Mouse (Mus musculus) mature B cell (primary cell): ENCODE measurements around the gene Znhit2.

ENCODE experiments used
- in situ Hi-C: fragments of 300-500 bp; cut with MboI; formaldehyde crosslinking; loops from 2 replicates; pipeline ENCODE4 v1.14.3; 2019

Znhit2 gene

DNA sequence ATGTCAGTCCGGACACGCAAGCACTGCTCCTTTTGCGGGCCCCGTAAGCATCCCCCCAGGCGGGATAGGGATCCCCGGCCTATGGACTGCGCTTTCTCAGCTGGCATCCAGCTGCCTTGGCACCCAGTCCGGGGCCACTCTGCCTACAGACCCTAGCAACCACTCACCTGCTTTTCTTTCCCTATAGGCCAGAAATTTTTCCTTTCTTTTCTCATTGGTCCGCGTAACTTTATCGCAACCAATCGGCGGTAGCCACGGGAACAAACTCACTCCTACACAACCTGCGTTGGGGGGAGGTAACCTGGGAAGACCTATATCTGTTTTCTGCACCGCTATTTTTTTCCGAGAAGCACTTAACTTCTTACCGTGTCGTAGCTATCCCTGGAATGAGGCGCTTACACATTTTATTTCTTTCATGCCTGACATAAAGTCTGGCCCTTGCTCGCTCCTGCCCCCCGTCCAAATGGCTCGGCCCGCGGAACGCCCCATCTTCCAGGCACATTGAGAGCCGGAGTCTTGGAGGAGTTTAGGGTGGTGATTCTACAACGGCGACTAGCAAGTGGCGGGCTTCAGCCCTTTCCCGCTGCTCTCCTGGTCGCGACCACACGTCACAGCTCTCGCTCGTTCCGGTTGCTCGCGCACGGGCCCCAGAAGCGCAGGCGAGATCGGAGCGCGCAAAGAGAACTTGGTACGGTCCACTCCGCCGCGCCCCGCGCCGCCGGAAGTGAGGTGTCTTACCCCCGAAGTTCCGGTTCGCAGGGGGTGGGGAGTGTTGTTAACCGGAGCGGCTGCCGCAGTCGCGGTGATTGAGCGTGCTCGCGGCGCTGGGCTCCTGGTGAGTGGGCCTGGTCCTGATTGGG, 14.5 kb upstream of the Znhit2 start, which contains the start of gene Syvn1:
Syvn1 (plus strand) TSS at position 283 of the 860 bp plus-strand sequence.
- in situ Hi-C loops = no loop called here

DNA sequence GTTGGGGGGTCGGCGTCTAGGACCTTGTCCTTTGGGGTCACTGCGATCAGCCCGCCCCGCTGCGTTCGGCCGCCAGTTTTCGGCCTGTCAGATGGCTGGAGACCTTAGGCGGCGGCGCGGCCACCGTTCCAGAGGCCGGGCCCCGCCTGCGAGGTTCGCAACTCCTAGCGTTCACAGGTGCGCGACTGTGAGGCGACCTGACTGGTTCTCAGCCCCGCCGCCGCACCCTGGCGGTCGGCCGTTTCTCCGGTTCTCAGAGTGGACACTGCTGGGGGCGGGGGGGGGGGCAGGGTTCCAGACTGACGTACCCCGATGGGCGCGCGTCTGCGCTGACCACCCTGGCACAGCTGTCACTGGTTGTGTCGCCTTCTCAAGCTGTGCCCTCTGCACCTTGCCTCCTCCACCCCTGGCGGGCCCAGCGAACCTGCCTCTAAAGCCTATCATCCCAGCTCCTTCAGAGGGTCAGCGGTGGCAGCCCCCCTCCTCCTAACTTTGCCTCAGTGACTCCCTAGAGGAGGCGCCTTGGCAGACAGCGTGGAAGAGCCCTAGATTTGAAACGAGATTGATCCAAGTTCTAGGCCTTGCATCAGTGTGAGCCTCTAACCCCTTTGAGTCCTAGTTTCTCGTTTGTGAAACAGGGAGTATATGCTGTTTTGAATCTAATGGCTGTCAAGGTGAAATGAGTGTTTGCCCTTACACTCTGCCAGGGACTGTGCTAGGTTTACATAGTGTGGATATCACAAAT, 13.7 kb upstream of the Znhit2 start:
- in situ Hi-C loops = no loop called here

DNA sequence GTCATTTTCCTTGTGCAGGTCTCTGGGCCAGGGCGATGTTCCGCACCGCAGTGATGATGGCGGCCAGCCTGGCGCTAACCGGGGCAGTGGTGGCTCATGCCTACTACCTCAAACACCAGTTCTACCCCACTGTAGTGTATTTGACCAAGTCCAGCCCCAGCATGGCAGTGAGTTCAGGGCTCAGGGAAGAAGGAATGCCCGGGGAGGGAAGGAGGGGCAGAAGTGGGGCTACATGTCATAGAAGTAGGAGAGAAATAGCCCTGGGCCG, 13.2 kb upstream of the Znhit2 start:
- in situ Hi-C loops = no loop called here

DNA sequence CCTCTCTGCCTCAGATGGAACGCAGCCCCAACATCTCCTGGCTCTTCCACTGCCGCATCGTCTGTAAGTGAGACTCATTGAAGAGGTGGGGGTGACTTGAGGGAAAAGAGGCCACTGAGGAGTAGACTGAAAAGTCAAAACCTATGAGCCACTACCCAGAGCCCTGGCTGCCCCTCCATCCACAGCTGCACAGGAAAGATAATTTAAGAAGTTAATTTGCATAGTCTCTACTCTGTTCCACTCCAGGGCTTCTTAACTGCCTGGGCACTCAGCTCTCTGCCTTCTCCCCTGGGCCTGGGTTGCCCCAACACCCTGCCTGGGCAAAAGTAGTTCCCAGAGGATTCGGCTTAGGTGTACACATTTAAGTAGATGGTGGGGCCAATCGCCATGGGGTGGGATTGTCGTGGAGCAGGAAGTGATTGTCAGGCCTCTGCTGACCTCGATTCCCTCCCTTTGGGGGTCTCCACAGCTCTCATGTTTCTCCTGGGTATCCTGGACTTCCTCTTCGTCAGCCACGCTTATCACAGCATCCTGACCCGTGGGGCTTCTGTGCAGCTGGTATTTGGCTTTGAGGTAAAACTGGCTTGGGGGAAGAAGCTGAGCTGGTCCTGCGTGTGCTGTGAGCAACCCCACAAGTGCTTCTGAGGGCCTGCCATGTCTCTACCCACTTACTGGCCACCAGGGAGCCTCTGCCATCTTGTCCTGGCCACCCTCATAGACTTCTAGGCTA, 12.1 kb upstream of the Znhit2 start:
- in situ Hi-C loops = no loop called here

DNA sequence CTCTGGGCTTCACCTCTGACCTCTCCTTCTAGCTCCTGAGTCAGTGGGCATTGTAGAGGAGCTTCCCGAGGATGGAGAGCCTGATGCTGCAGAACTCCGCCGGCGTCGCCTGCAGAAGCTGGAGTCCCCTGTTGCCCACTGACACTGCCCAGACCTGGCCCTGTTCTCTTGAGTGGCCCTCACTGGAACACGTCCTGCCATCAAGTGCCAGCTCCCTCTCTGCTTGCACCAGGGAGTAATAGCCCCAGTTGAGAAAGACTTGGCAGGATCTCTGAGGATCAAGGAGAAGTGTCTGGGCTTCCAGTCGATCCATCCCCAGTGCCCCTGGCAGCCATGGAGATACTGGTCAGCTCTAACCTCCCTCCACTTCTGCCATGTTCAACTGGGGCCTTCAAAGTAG, 8.5 kb upstream of the Znhit2 start:
- in situ Hi-C loops = no loop called here

DNA sequence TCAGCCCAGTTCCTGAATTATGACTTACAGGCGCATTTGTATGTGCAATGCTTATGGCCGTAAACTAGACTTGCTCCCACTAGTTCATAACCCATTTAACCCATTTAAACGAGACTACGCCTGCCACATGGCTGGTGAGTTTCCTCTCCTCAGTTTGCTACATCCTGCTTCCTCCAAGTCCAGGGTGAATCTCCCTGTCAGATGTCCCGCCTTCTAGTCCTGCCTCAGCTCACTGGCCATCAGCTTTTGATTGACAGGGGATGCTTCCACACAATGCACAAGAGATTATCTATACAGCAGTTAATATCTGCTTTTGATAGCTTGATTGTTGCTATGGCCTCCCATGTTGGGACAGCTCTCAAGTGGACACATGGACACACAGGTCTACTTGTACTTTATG, 6.7 kb upstream of the Znhit2 start:
- in situ Hi-C loops = no loop called here

DNA sequence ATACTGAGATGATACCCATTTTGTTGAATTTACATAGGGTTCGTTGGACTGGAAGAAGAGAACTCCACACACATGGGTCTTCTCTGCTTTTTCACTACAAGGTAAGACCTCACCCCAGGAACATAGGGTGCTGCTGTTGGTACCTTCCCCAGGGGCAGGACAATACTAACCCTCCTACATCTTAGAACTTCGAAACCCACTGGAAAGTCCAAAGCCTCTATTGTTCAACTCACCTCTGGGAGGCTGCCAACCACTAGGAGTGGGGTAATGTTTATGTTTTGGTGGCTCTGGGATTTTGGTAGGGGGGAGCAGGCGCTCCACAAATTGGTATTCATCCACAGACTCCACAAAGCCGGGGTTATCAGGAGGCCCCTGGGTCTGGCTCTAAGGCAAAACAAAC, 4.3 kb upstream of the Znhit2 start:
- in situ Hi-C loops = no loop called here

DNA sequence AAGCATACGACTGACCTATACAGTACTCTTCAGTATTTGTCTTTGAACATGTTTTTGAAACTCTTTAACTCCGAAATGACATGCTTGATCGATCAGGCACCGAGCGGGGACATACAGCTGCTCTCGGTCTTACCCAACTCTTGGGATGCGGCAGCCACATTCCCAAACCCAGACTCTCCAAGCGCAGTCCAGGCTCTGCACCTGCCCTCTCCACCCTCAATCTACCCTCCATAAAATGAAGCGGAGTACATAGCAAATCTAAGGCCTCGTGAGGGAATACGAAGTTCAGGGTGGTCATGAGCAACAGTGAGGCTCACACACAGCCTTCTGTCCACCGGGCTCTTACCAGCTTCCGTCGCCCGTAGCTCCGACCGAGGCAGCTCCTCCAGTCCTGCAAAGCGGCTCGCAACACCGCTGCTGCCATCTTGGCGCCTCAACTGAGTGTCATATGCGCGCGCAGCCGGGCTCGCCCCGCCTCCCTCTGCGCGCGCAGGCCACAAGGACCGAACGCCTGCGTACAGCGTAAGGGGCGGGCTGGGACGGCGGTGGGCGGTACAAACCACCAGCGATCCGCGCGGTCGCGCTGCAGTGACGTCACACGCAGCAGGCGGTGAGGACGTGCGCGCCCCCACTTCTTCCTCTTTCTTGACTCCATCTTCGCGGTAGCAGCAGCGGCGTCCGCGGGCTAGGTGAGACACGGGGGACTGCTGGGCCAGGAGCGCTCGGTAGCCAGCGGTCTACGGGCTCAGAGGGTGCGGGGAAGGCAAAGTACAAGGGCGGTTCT, 3.5 kb upstream of the Znhit2 start, which contains the start of the genes Mrpl49 and Fau:
Mrpl49 (minus strand) TSS at position 473 of the 784 bp plus-strand sequence.
Fau (plus strand) TSS at position 532 of the 784 bp plus-strand sequence.
- in situ Hi-C loops = no loop called here

DNA sequence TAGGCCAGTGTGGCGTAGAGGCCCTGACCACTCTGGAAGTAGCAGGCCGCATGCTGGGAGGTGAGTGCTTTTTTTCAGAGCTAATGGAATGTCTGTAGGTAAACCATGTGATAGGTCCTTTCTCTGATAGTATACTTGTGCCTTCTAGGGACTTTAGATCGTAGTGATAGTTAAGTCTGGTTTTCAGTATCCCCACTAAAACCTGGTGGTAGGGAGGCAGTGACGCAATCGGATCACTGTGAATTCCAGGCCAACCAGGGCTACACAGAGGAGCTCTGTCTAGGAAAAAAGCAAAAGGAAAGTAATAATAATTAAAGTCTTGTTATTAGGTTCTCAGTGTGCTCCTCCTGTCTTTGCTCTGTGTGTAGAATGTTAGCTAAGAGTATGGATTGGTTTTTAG, 2.5 kb upstream of the Znhit2 start:
- in situ Hi-C loops = no loop called here

DNA sequence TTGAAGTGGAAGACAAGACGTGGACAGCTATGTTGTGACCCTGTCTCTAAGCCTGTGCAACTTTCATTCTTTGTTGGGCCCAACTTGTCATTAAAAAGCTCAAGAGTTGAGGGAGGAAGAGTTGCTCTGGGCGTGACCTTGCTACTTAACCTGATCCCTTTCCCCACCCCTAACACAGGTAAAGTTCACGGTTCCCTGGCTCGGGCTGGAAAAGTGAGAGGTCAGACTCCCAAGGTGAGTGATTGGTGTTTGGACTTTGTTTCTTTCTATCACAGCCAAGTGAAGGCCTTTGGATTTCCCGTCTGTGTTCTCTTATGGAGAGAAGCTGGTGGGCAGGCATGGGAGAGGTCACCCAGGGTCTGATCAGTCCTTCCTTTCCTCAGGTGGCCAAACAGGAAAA, 2.0 kb upstream of the Znhit2 start:
- in situ Hi-C loops = no loop called here

DNA sequence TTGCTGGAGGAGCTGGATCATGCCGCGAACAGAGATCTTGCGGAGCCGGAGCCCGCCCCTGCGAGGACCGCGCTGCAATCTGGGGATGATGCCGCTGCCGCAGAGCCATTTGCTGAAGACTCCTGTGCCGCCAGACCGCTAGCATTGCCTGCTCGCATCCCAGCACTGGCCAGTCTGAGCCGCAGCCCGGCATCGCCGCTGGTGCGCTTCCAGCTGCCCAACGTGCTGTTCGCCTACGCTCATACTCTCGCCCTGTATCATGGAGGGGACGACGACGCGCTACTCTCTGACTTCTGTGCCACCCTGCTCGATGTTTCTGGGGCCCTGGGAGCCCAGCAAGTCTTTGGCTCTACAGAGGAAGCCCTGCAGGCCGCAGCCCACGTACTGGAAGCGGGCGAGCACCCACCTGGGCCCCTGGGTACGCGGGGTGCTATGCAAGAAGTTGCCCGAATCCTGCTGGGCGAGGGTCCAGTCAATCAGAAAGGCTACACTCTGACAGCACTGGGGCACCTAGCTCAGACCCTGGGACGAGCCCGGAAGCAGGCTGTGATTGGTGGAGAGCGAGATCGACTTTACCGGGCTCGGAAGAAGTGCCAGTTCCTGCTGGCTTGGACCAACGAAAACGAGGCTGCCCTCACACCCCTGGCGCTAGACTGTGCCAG, 780 bp downstream of the Znhit2 start:
- in situ Hi-C loops = no loop called here

DNA sequence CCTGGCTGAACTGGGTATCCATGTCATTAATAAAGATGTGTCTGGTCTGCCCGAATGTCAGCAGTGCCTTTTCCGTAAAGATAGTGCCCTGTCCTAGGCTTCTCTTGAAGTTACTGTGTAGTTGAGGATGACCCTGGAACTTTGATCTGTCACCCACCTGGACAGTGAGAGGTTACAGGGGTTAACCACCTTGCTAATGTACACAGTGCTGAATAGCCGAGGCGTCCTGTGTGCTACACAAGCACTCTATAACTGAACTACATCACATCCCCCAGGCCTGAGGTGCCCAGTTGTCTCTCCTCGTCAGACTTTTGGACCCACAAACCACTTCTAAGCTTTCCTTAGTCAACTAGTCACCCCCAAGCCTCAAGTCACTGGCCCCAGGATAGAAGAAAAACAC, 1.4 kb downstream of the Znhit2 start:
- in situ Hi-C loops = no loop called here

DNA sequence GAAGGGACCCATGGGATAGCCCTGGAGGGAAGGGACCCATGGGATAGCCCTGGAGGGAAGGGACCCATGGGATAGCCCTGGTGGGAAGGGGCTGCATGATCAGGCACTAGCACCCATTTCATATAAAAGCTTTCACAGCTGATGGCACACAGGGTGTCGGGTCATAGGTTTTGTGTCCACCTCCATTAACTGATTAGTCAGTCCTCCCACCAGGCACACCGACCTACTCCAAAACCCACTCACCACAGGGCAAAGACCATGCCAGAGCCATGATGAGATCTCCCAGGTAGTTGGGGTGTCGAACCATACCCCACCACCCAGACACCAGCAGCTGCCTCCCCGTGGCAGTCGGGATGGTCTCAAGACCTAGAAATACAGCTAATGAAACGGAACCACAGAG, 2.1 kb downstream of the Znhit2 start:
- in situ Hi-C loops = no loop called here

DNA sequence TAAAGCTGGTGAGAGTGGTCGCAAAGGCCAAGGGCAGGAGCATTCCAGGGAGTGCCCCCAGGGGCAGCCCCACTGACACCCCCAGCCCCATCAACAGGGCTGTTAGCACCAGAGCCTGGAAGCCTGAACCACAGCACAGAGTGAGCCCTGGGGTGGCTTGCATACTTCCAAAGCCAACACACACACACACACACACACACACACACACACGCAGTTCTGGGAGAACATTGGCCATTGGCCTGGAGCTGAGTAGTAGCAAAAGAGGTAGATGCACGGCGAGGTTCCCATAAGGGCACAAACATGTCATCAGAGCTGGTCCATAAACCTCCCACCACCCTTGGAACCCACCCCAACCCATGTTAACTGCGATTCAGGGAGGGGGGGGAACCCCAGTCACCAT, 5.6 kb downstream of the Znhit2 start:
- in situ Hi-C loops = no loop called here

DNA sequence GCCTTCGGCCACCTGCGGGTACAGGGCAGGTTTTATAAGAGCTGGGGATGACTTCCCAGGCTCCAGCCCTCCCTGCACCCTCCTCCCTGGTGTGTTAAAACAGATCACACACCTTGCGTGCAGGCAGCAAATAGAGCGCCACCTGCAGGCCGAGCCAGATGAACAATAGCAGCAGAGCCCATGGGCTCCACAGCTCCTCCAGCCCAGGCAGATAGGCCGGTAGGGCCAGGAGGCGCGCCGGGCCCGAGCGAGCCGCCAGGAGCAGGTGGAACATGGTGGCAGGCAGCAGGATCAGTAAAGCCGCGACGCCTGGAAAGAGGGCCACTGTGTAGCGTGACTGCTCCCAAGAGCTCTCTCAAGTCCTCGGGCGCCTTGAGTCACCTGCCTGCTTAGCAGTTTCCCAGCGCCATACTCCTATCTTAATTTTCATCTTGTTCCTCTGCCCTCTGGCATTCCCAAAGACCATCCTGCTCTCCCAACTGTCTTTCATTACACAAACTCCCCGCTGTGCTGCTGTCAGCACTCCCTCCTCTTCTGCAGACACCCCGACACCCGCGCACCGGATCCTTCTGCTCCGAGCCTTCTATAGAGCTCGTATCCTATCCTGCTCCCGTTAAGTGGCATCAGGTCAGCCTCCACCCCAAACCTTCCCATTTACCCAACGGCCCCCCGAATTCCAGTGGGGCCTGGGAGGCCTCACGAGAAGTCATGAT, 6.2 kb downstream of the Znhit2 start:
- in situ Hi-C loops = no loop called here

DNA sequence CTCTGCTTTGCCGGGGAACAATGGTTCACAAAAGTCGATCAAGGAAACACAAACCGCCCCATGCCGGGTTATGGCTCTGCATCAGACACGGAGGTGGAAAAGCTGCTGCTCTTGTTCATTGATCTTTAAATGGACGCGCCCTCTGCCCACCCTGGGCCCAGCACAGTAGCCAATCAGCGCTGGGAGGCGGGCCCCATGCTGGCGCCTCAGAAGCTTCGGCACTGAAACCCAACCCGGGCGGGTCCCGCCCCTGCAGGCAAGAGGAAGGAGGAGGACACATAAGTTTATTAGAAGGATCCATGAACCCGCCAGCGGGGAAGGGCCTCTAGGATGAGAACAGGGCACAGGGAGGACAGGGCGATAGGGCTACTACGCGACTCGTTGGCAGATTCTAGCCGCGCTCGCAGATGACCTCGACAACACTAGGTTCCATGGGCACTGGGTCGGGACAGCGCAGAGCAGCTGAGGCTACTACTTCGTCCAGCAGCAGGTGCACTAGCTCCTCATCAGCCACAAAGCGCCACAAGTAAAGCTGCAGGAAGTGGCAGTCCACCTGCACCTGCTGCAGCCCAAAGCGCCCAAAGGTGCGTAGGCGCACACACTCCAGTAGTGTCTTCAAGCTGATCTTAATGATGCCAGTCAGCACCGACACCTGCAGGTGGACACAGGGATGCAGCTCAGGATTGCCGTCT, 6.9 kb downstream of the Znhit2 start, which contains the start of gene Tm7sf2:
Tm7sf2 (minus strand) TSS at position 650 of the 692 bp plus-strand sequence.
- in situ Hi-C loops = no loop called here

DNA sequence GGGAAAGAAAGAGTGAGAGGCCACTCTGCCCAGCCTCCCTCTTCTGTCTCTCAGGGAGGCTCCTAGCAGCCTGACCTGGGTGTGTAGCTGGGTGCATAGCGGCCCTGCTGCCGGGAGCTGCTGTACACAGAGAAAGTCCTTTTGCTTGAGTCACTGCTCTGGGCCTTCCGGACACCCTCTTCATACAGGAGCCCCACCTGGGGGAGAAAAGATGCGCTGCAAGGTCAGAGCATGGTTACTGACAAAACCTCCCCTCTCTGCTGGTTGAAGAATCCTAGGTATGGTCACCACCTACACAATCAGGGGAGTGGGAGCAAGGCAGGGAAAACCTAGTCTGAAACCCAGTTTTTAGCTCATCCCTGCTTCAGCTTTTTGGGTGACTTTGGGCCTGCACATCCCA, 8.0 kb downstream of the Znhit2 start:
- in situ Hi-C loops = no loop called here

DNA sequence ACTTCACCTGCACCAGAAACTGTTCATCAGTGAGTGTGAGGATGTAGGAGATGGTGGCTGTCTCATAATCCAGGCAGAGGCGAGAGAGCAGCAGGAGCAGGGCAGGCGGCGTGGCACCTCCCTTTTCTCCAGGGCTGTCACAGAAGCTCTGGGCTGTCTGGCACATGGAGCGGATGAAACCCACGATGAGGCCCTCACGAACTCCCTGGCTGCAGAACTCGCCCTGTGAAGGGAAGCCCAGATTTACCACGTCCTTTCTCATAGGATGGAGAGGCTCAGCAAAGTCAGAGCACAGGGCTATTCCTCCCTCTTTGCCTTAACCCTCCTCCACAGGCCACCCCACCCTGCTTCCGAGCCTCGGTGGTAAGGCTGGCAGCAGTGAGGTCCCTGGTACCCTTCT, 8.9 kb downstream of the Znhit2 start:
- in situ Hi-C loops = no loop called here

DNA sequence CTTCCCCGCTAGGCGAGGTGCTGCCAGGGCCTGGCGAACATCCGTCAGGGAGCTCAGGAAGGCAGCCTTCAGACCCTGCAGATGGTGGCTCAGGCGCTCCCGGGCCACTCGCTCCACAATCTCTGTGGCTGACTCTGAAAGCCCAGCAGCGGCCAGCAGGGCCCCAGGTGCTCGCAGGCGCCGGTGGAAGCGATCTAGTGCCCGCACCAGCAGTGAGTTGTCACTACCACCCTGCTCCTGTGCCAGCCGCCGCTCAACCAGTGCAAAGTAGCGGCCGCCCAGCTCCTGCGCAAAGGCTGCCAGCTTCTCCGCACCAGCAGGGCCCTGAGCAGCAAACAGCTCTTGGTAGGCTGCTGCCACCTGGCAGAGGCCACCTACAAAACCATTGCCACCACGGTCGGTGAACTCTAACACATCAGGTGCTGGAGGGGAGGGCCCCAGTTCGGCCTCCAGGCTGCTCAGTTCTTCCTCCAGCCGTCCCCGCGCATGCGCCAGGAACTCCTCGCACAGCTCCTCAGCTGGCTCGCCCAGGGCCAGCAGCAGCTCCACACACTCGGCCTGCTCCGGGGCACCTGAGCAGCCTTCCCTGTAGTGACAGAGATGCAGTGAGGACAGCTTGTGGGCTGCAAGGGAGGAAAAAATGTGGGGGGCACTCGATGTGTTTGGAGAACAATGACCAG, 9.7 kb downstream of the Znhit2 start:
- in situ Hi-C loops = no loop called here
